Mouse (Mus musculus): ENCODE measurements at regions not wholly inside any gene's neighbourhood (a gene's known extent, or its start where the extent isn't known, plus 50 kb on each side); places are given as distances from the start of the nearest gene placed in this dataset.

GRCm38 (mm10) chr16:92985768-92986167 is 159.8 kb upstream of the Runx1 start:
- TF ChIP-seq CTCF (IDR thresholded peaks at IDR 0.05) (no peak), EP300 (IDR thresholded peaks at IDR 0.05) (no peak)

Measured in lung, postnatal 0 days (tissue).